Mouse (Mus musculus) MEL (cell line): ENCODE measurements around the gene Epha10. TPM values are rescaled to one million over a fixed set of nuclear protein-coding genes. Genes with fewer than 3 reads are reported as not detected.
A peak's percentile ranks its signal among the peaks of the same experiment; 100 is the strongest.

Source experiments
- DNase-seq: peaks from one replicate; pipeline ENCODE4 v3.0.0; 2011; ENCODE audit warnings: low read depth, low spot score
- H3K27ac ChIP-seq: 2 replicates; pipeline ENCODE4 v1.5.1; 2012; ENCODE audit warnings: low read depth, mild to moderate bottlenecking, control low read depth, low read length, moderate library complexity; ENCODE audit not compliant: control insufficient read depth
- H3K27me3 ChIP-seq, 2 experiments: fragments of 150-350 bp in 1 of 2; sonication (generic) in 1 of 2; 2 replicates each; pipeline ENCODE4 v1.6.1; 2012; ENCODE audit warnings: low read length in 2 of 2, mild to moderate bottlenecking in 2 of 2, improper control_type of control experiment in 1 of 2, moderate library complexity in 1 of 2; ENCODE audit not compliant: insufficient read depth in 2 of 2, control insufficient read depth in 1 of 2
- H3K36me3 ChIP-seq, 2 experiments: 2 replicates each; pipeline ENCODE4 v1.6.1; 2012 to 2014; ENCODE audit warnings: low read length in 2 of 2, improper control_type of control experiment in 1 of 2, inconsistent platforms in 1 of 2, mild to moderate bottlenecking in 1 of 2; ENCODE audit not compliant: insufficient read depth in 2 of 2, control insufficient read depth in 1 of 2
- H3K4me1 ChIP-seq, 2 experiments: fragments of 150-350 bp in 1 of 2; sonication (generic) in 1 of 2; 2 replicates each; pipeline ENCODE4 v1.6.1; 2012; ENCODE audit warnings: low read length in 2 of 2, improper control_type of control experiment in 1 of 2, mild to moderate bottlenecking in 1 of 2; ENCODE audit not compliant: insufficient read depth in 2 of 2, control insufficient read depth in 1 of 2
- H3K4me3 ChIP-seq, 2 experiments: fragments of 150-350 bp in 1 of 2; sonication (generic) in 1 of 2; 2 replicates each; pipeline ENCODE4 v1.5.1; 2012; ENCODE audit warnings: low read depth in 2 of 2, low read length in 2 of 2, mild to moderate bottlenecking in 2 of 2, moderate library complexity in 2 of 2, control low read depth in 1 of 2, improper control_type of control experiment in 1 of 2; ENCODE audit not compliant: control insufficient read depth in 1 of 2, insufficient read depth in 1 of 2
- H3K79me2 ChIP-seq: 2 replicates; pipeline ENCODE4 v1.6.1; 2012; ENCODE audit warnings: mild to moderate bottlenecking, low read length, moderate library complexity; ENCODE audit not compliant: control insufficient read depth, poor library complexity, insufficient read depth
- H3K9ac ChIP-seq: 2 replicates; pipeline ENCODE4 v1.6.1; 2012; ENCODE audit warnings: low read depth, mild to moderate bottlenecking, control low read depth, low read length, moderate library complexity; ENCODE audit not compliant: control insufficient read depth, poor library complexity, severe bottlenecking
- H3K9me3 ChIP-seq: fragments of 150-350 bp; sonication (generic); replicated peaks from 2 replicates; pipeline ENCODE4 v1.6.1; 2012; ENCODE audit warnings: mild to moderate bottlenecking, low read length, improper control_type of control experiment, moderate library complexity; ENCODE audit not compliant: insufficient read depth
- BHLHE40 ChIP-seq: IDR thresholded peaks from 2 replicates; pipeline ENCODE4 v1.6.1; 2012; ENCODE audit warnings: low read depth, mild to moderate bottlenecking, inconsistent platforms, low read length, improper control_type of control experiment, borderline replicate concordance
- CHD1 ChIP-seq: IDR thresholded peaks from 2 replicates; pipeline ENCODE4 v1.6.1; 2012; ENCODE audit warnings: low read depth, mild to moderate bottlenecking, inconsistent platforms, low read length, improper control_type of control experiment
- CHD2 ChIP-seq: IDR thresholded peaks from 2 replicates; pipeline ENCODE4 v1.6.1; 2011; ENCODE audit warnings: low read length, improper control_type of control experiment
- CTCF ChIP-seq, 3 experiments: IDR thresholded peaks in 2 of 3; conservative IDR thresholded peaks in 1 of 3; 2 replicates each; pipeline ENCODE4 v1.5.1; 2011 to 2012; ENCODE audit warnings: low read length in 3 of 3, low read depth in 2 of 3, mild to moderate bottlenecking in 2 of 3, improper control_type of control experiment in 1 of 3, inconsistent platforms in 1 of 3, mixed read lengths in 1 of 3, moderate library complexity in 1 of 3; ENCODE audit not compliant: control insufficient read depth in 1 of 3, insufficient read depth in 1 of 3, poor library complexity in 1 of 3, severe bottlenecking in 1 of 3
- E2F4 ChIP-seq: IDR thresholded peaks from 2 replicates; pipeline ENCODE4 v1.6.1; 2011; ENCODE audit warnings: low read depth, low read length, improper control_type of control experiment, borderline replicate concordance
- EP300 ChIP-seq, 2 experiments: IDR thresholded peaks; 2 replicates each; pipeline ENCODE4 v1.6.1; 2011; ENCODE audit warnings: improper control_type of control experiment in 2 of 2, low read length in 2 of 2, low read depth in 1 of 2, mild to moderate bottlenecking in 1 of 2
- ETS1 ChIP-seq: IDR thresholded peaks from 2 replicates; pipeline ENCODE4 v1.6.1; 2012; ENCODE audit warnings: low read depth, mild to moderate bottlenecking, inconsistent platforms, low read length, improper control_type of control experiment, moderate library complexity
- GABPA ChIP-seq: IDR thresholded peaks from 2 replicates; pipeline ENCODE4 v1.6.1; 2012; ENCODE audit warnings: low read depth, mild to moderate bottlenecking, inconsistent platforms, low read length, improper control_type of control experiment, moderate library complexity
- HCFC1 ChIP-seq: IDR thresholded peaks from 2 replicates; pipeline ENCODE4 v1.6.1; 2012; ENCODE audit warnings: low read depth, mild to moderate bottlenecking, inconsistent platforms, low read length, improper control_type of control experiment, moderate library complexity
- JUND ChIP-seq: IDR thresholded peaks from 2 replicates; pipeline ENCODE4 v1.6.1; 2011; ENCODE audit warnings: low read depth, mild to moderate bottlenecking, improper control_type of control experiment, low read length
- KAT2A ChIP-seq: conservative IDR thresholded peaks from 2 replicates; pipeline ENCODE4 v1.6.1; 2012; ENCODE audit warnings: low read depth, low read length, improper control_type of control experiment, inconsistent platforms
- MAFK ChIP-seq: IDR thresholded peaks from 2 replicates; pipeline ENCODE4 v1.6.1; 2011; ENCODE audit warnings: low read depth, mild to moderate bottlenecking, low read length, improper control_type of control experiment, borderline replicate concordance
- MAX ChIP-seq: IDR thresholded peaks from 2 replicates; pipeline ENCODE4 v1.6.1; 2011; ENCODE audit warnings: low read length, improper control_type of control experiment
- MAZ ChIP-seq: IDR thresholded peaks from 2 replicates; pipeline ENCODE4 v1.6.1; 2012; ENCODE audit warnings: low read depth, mild to moderate bottlenecking, inconsistent platforms, low read length, improper control_type of control experiment
- MEF2A ChIP-seq: IDR thresholded peaks from 2 replicates; pipeline ENCODE4 v1.6.1; 2014; ENCODE audit warnings: low read depth, mild to moderate bottlenecking, inconsistent platforms, low read length, improper control_type of control experiment; ENCODE audit not compliant: poor library complexity, insufficient replicate concordance, severe bottlenecking; ENCODE audit errors: extremely low read depth
- MXI1 ChIP-seq: IDR thresholded peaks from 2 replicates; pipeline ENCODE4 v1.6.1; 2011; ENCODE audit warnings: mild to moderate bottlenecking, low read depth, low read length, improper control_type of control experiment
- MYC ChIP-seq: IDR thresholded peaks from 2 replicates; pipeline ENCODE4 v1.6.1; 2011; ENCODE audit warnings: low read depth, mild to moderate bottlenecking, low read length, improper control_type of control experiment, moderate library complexity
- NELFE ChIP-seq: IDR thresholded peaks from 2 replicates; pipeline ENCODE4 v1.6.1; 2011; ENCODE audit warnings: low read depth, low read length, improper control_type of control experiment
- NRF1 ChIP-seq: IDR thresholded peaks from 2 replicates; pipeline ENCODE4 v1.6.1; 2014; ENCODE audit warnings: low read depth, mild to moderate bottlenecking, inconsistent platforms, low read length, improper control_type of control experiment, moderate library complexity; ENCODE audit not compliant: poor library complexity, insufficient read depth, severe bottlenecking
- POLR2A ChIP-seq, 2 experiments: IDR thresholded peaks; 2 replicates each; pipeline ENCODE4 v1.6.1; 2011 to 2012; ENCODE audit warnings: low read length in 2 of 2, mild to moderate bottlenecking in 2 of 2, control low read depth in 1 of 2, improper control_type of control experiment in 1 of 2, low read depth in 1 of 2, moderate library complexity in 1 of 2; ENCODE audit not compliant: control insufficient read depth in 1 of 2, insufficient read depth in 1 of 2, poor library complexity in 1 of 2
- POLR2AphosphoS2 ChIP-seq: IDR thresholded peaks from 2 replicates; pipeline ENCODE4 v1.6.1; 2011; ENCODE audit warnings: low read length, improper control_type of control experiment
- POLR2AphosphoS5 ChIP-seq: IDR thresholded peaks from 2 replicates; pipeline ENCODE4 v1.6.1; 2012; ENCODE audit warnings: low read depth, borderline replicate concordance, mild to moderate bottlenecking, inconsistent platforms, low read length, moderate library complexity, mixed read lengths
- RAD21 ChIP-seq: IDR thresholded peaks from 2 replicates; pipeline ENCODE4 v1.6.1; 2011; ENCODE audit warnings: mild to moderate bottlenecking, low read depth, low read length, improper control_type of control experiment
- RCOR1 ChIP-seq: IDR thresholded peaks from 2 replicates; pipeline ENCODE4 v1.6.1; 2012; ENCODE audit warnings: low read depth, mild to moderate bottlenecking, inconsistent platforms, low read length, improper control_type of control experiment
- SIN3A ChIP-seq: IDR thresholded peaks from 2 replicates; pipeline ENCODE4 v1.6.1; 2012; ENCODE audit warnings: low read length, improper control_type of control experiment, inconsistent platforms
- SMC3 ChIP-seq: IDR thresholded peaks from 2 replicates; pipeline ENCODE4 v1.6.1; 2011; ENCODE audit warnings: low read depth, low read length, improper control_type of control experiment
- TAL1 ChIP-seq: IDR thresholded peaks from 2 replicates; pipeline ENCODE4 v1.6.1; 2012; ENCODE audit warnings: mild to moderate bottlenecking, inconsistent platforms, low read length, moderate library complexity, mixed read lengths
- TCF12 ChIP-seq: IDR thresholded peaks from 2 replicates; pipeline ENCODE4 v1.6.1; 2014; ENCODE audit warnings: low read depth, mild to moderate bottlenecking, inconsistent platforms, low read length, improper control_type of control experiment, moderate library complexity
- UBTF ChIP-seq: IDR thresholded peaks from 2 replicates; pipeline ENCODE4 v1.6.1; 2012; ENCODE audit warnings: low read depth, mild to moderate bottlenecking, inconsistent platforms, low read length, improper control_type of control experiment, moderate library complexity, borderline replicate concordance; ENCODE audit not compliant: insufficient read depth
- USF1 ChIP-seq: IDR thresholded peaks from 2 replicates; pipeline ENCODE4 v1.6.1; 2014; ENCODE audit warnings: low read depth, mild to moderate bottlenecking, inconsistent platforms, low read length, improper control_type of control experiment, moderate library complexity
- USF2 ChIP-seq, 2 experiments: IDR thresholded peaks; 2 replicates each; pipeline ENCODE4 v1.6.1; 2011 to 2012; ENCODE audit warnings: improper control_type of control experiment in 2 of 2, low read length in 2 of 2, borderline replicate concordance in 1 of 2, inconsistent platforms in 1 of 2, low read depth in 1 of 2, mild to moderate bottlenecking in 1 of 2; ENCODE audit not compliant: insufficient read depth in 1 of 2
- ZC3H11A ChIP-seq: IDR thresholded peaks from 2 replicates; pipeline ENCODE4 v1.6.1; 2012; ENCODE audit warnings: low read depth, mild to moderate bottlenecking, inconsistent platforms, low read length, improper control_type of control experiment
- ZKSCAN1 ChIP-seq: IDR thresholded peaks from 2 replicates; pipeline ENCODE4 v1.6.1; 2012; ENCODE audit warnings: low read depth, mild to moderate bottlenecking, inconsistent platforms, low read length, improper control_type of control experiment, moderate library complexity
- ZMIZ1 ChIP-seq: IDR thresholded peaks from 2 replicates; pipeline ENCODE4 v1.6.1; 2012; ENCODE audit warnings: low read depth, mild to moderate bottlenecking, inconsistent platforms, low read length, improper control_type of control experiment, moderate library complexity
- ZNF384 ChIP-seq: IDR thresholded peaks from 2 replicates; pipeline ENCODE4 v1.6.1; 2012; ENCODE audit warnings: low read depth, mild to moderate bottlenecking, inconsistent platforms, low read length, improper control_type of control experiment
- polyA plus RNA-seq, 2 experiments: library from polyadenylated mRNA; stranded (reverse) in 1 of 2; unstranded in 1 of 2; fragments of >175 nt in 1 of 2; fragments of >200 nt in 1 of 2; gene quantifications; 2 replicates each; pipeline versions ENCODE4 v1.2.1 to v1.2.4; 2012; ENCODE audit warnings: low replicate concordance in 2 of 2, low read depth in 1 of 2; ENCODE audit not compliant: insufficient read length in 2 of 2, insufficient read depth in 1 of 2, missing spikeins in 1 of 2
- total RNA-seq: library from RNA; depleted of rRNA; stranded (reverse); fragments of 300-350 nt; gene quantifications from 2 replicates; pipeline ENCODE4 v1.2.3, GENCODE M21; 2012

Epha10 gene
- total and polyA plus RNA-seq, 3 experiments = not detected

DNA sequence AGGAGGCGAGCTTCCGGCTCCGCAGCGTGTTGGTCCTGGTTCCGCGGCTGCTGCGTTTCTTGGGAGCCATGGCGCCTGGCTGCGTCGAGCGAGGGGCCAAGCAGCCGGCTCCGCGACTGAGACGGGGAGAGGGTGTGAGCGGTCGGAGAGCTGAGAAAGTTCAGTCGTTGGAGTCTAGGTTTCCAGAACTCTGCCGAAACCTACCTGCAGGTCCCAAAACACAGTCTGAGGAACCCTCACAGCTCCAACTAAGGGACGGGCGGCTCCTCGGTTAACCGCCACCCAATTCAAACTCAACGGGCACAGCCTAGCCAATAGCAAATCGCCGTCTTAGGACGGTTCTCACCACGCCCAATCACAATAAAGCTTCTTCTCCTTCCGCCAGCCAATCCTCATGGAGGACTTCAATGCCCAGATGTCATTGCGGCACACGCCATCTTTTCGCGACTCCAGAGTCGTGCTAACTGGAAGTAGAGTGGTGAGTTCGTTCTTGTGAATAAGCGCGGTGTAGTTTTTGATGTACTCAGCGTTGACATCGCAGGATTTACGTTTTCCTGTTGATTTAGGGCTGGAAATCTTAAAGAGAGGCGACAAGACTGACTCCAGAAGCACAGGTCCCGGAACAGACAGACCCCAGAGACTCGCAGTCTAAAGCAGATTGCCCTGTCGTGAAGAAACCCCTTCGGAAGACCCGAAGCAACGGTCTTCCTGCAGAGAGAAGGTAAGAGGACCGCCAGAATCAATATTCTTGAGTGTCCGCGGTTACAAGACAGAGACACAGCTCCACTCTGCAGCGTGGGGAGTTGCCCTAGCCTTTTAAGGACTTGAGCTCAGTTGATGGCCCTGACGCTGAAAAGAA, 56.1 kb downstream of the Epha10 start, which contains the start of gene 9930104L06Rik:
9930104L06Rik (plus strand) TSS at position 436 of the 859 bp plus-strand sequence.
- peak within 1 kb of the TSS; percentile 95 for H3K9ac ChIP-seq
- peak; percentile 99 for DNase-seq
- H3K4me1 ChIP-seq = peaks cover 5 to 7% of the 10 kb centered on the region in 2 experiments; a peak in 3 of 4 replicates
- TF ChIP-seq CTCF (IDR thresholded peaks at IDR 0.05 in 2 of 3, conservative IDR thresholded peaks at IDR 0.05 in 1 of 3; ENCODE audit: control insufficient read depth in 1 of 3, insufficient read depth in 1 of 3, low read depth in 2 of 3, low read length in 3 of 3, poor library complexity in 1 of 3, severe bottlenecking in 1 of 3) (no peak), EP300 (IDR thresholded peaks at IDR 0.05; ENCODE audit: low read depth in 1 of 2, low read length in 2 of 2) (no peak), POLR2AphosphoS2 (0 out of 2 replicates have a peak, but pooled peaks have one; percentile 49), RCOR1 (no peak), ZC3H11A (no peak), SMC3 (no peak), E2F4 (no peak), ZNF384 (no peak), CHD1 (no peak), UBTF (no peak), GABPA (no peak), NRF1 (no peak), USF1 (no peak), MEF2A (no peak), ETS1 (no peak), MAX (peak; percentile 65), MAZ (no peak), MXI1 (peak; percentile 98), MYC (peak; percentile 91), POLR2AphosphoS5 (no peak), ZMIZ1 (0 out of 2 replicates have a peak, but pooled peaks have one; percentile 50), MAFK (no peak), RAD21 (no peak), JUND (no peak), TCF12 (no peak; the same call in 1 of the 2 replicates), TAL1 (no peak), NELFE (peak; percentile 80), KAT2A (peak; percentile 99), BHLHE40 (no peak), SIN3A (peak; percentile 100), ZKSCAN1 (no peak), CHD2 (peak; percentile 93), HCFC1 (peak; percentile 100), USF2 (IDR thresholded peaks at IDR 0.05; ENCODE audit: borderline replicate concordance in 1 of 2, insufficient read depth in 1 of 2, low read depth in 1 of 2, low read length in 2 of 2) (no peak), POLR2A (IDR thresholded peaks at IDR 0.05; ENCODE audit: control insufficient read depth in 1 of 2, insufficient read depth in 1 of 2, low read depth in 1 of 2, low read length in 2 of 2, poor library complexity in 1 of 2) (peak; percentile 60 to 91)

More for the DNA sequence above, 56.1 kb downstream of the Epha10 start, which contains the start of gene 9930104L06Rik:
- H3K27me3 ChIP-seq = no peaks in the 10 kb centered on the region
- peak within 1 kb of the TSS; percentile 80 to 96 for H3K4me3 ChIP-seq
- H3K9me3 ChIP-seq = no peaks in the 10 kb centered on the region
- H3K27ac ChIP-seq = peak within 1 kb of the TSS; percentile 73
- peaks cover 25% of the 10 kb centered on the region for H3K79me2 ChIP-seq
- H3K36me3 ChIP-seq = peaks cover 0 to 12% of the 10 kb centered on the region in 2 experiments; a peak in 2 of 4 replicates
